Mouse (Mus musculus): ENCODE measurements around the gene Galnt6. TPM values are rescaled to one million over a fixed set of nuclear protein-coding genes. Genes with fewer than 3 reads are reported as not detected.

The Galnt6 gene
- polyA plus RNA-seq, 1 experiment: 34.7 TPM

DNA sequence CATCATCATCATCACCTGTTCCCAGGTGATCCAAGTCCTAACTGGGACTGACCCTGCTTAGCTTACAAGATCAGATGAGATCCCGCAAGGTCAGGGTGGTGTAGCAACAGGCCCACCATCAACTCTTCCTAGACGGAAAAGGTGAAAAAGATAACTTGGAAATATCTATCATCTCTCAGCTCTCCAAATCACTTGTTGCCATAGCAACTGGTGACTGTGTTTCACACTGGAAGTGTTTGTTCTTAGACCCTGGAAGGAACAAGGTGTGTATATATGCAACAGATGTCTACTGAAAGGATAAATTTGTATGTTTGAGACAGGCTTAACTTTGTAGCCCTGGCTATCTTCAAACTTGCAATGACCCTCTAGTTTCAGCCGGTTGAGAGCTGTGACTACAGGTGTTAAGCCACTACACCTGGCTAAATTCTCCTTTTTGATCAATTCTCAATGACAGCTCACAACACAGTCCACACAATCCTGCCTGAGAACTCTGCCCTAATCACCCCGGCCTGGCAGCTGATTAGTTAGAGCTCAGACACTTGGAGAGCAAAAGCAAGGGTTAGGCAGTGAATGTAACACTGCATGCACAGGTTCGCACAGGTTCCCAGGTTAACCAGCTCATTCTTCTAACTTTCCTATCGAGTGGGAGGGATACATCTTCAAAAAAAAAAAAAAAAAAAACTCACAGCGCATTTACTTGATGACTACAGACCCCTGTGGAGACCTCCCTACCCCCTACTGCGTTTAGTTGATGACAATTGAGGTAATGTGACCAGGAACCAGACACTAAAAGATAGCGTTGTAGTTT is 63.6 kb downstream of the Galnt6 start:
- H3K4me1 ChIP-seq (replicated peaks; ENCODE audit: control insufficient read depth, insufficient read depth, low read length): peaks cover 38% of the 10 kb centered on the region
- no peak for DNase-seq
- 29% methylated on average over 9 of the region's 9 CpGs for WGBS
- H3K27me3 ChIP-seq (ENCODE audit: control insufficient read depth, insufficient read depth, low read length): no peaks in the 10 kb centered on the region
- no peak overlapping the region for H3K4me3 ChIP-seq (ENCODE audit: control insufficient read depth, insufficient read depth, low read length)
- H3K36me3 ChIP-seq (ENCODE audit: control insufficient read depth, insufficient read depth, low read length): peaks cover 13% of the 10 kb centered on the region
- H3K27ac ChIP-seq (ENCODE audit: control insufficient read depth, insufficient read depth, low read length): peak overlapping the region; percentile 75
- TF ChIP-seq POLR2A (IDR thresholded peaks at IDR 0.05; ENCODE audit: control insufficient read depth, extremely low read depth, insufficient read depth, low read length, poor library complexity) (no peak), CTCF (IDR thresholded peaks at IDR 0.05; ENCODE audit: borderline replicate concordance, control insufficient read depth, extremely low read depth, insufficient read depth, low read length, poor library complexity) (no peak)

DNA sequence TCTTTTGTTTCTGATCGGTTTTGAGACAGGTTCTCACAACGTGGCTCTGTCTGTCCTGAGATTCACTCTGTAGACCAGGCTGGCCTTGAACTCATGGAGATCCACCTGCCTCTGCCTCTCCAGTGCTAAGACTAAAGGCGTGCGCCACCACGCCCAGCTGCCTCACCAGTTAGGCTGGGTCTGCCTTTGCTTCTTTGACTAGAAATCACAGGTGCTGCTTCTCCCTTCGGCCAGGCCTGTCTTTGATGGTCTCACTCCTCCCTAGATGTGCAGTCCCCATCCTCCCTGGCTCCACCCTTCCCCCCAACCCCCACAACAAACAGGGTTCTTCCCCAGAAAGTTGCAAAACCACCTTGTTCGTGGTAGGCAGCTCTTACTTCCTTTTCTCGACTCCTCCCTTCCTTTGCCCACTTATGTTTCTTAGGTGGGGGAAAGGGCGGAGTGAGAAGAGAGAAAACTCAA is 64.3 kb downstream of the Galnt6 start:
- peaks cover 15% of the 10 kb centered on the region for H3K36me3 ChIP-seq (ENCODE audit: control insufficient read depth, insufficient read depth, low read length)
- H3K27me3 ChIP-seq (ENCODE audit: control insufficient read depth, insufficient read depth, low read length): no peaks in the 10 kb centered on the region
- DNase-seq: peak; percentile 74
- 15% methylated on average over 9 of the region's 9 CpGs for WGBS
- peaks cover 37% of the 10 kb centered on the region for H3K4me1 ChIP-seq (replicated peaks; ENCODE audit: control insufficient read depth, insufficient read depth, low read length)
- H3K4me3 ChIP-seq (ENCODE audit: control insufficient read depth, insufficient read depth, low read length): no peak overlapping the region
- H3K27ac ChIP-seq (ENCODE audit: control insufficient read depth, insufficient read depth, low read length): peak overlapping the region; percentile 69
- TF ChIP-seq POLR2A (IDR thresholded peaks at IDR 0.05; ENCODE audit: control insufficient read depth, extremely low read depth, insufficient read depth, low read length, poor library complexity): no peak
- no peak for TF ChIP-seq CTCF (IDR thresholded peaks at IDR 0.05; ENCODE audit: borderline replicate concordance, control insufficient read depth, extremely low read depth, insufficient read depth, low read length, poor library complexity)

GRCm38 (mm10) chr15:100660805-100661204 is 68.4 kb downstream of the Galnt6 start:
- H3K4me3 ChIP-seq (ENCODE audit: control insufficient read depth, insufficient read depth, low read length): no peak overlapping the region
- peaks cover 16% of the 10 kb centered on the region for H3K4me1 ChIP-seq (replicated peaks; ENCODE audit: control insufficient read depth, insufficient read depth, low read length)

DNA sequence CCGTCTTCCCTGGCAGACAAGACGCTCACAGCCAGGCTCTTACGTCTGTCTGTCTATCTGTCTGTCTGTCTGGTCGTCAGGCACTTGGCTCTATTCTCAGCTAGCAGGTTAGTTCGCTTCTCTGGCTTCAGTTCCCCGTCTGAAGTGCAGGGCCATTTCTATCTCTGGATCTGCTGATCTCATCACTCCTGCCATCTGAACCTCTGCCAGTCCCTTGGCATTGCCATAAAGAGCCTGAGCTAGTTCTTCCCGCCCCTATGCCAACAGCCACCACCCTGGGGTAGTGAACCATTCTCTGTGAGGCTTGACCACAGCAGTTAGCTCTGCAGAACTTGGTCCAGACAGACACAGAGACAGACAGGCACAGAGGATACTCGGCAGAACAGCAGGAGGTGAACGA is 68.9 kb downstream of the Galnt6 start:
- TF ChIP-seq CTCF (IDR thresholded peaks at IDR 0.05; ENCODE audit: borderline replicate concordance, control insufficient read depth, extremely low read depth, insufficient read depth, low read length, poor library complexity) (no peak), POLR2A (IDR thresholded peaks at IDR 0.05; ENCODE audit: control insufficient read depth, extremely low read depth, insufficient read depth, low read length, poor library complexity) (no peak)
- no peak overlapping the region for H3K4me3 ChIP-seq (ENCODE audit: control insufficient read depth, insufficient read depth, low read length)
- no peak for DNase-seq
- peaks cover 12% of the 10 kb centered on the region for H3K4me1 ChIP-seq (replicated peaks; ENCODE audit: control insufficient read depth, insufficient read depth, low read length)
- WGBS: 93% methylated on average over 9 of the region's 9 CpGs
- no peak overlapping the region for H3K27ac ChIP-seq (ENCODE audit: control insufficient read depth, insufficient read depth, low read length)
- H3K27me3 ChIP-seq (ENCODE audit: control insufficient read depth, insufficient read depth, low read length): no peaks in the 10 kb centered on the region
- H3K36me3 ChIP-seq (ENCODE audit: control insufficient read depth, insufficient read depth, low read length): peaks cover 56% of the 10 kb centered on the region

More at GRCm38 (mm10) chr15:100660805-100661204, 68.4 kb downstream of the Galnt6 start:
- 98% methylated on average over 5 of the region's 5 CpGs for WGBS
- DNase-seq: no peak
- Histone ChIP-seq H3K27ac (ENCODE audit: control insufficient read depth, insufficient read depth, low read length) (no peak overlapping the region), H3K36me3 (ENCODE audit: control insufficient read depth, insufficient read depth, low read length) (peaks cover 54% of the 10 kb centered on the region), H3K27me3 (ENCODE audit: control insufficient read depth, insufficient read depth, low read length) (no peaks in the 10 kb centered on the region)
- no peak for TF ChIP-seq CTCF (IDR thresholded peaks at IDR 0.05; ENCODE audit: borderline replicate concordance, control insufficient read depth, extremely low read depth, insufficient read depth, low read length, poor library complexity)
- TF ChIP-seq POLR2A (IDR thresholded peaks at IDR 0.05; ENCODE audit: control insufficient read depth, extremely low read depth, insufficient read depth, low read length, poor library complexity): no peak

GRCm38 (mm10) chr15:100655201-100655600 is 74.0 kb downstream of the Galnt6 start:
- no peak overlapping the region for H3K4me3 ChIP-seq (ENCODE audit: control insufficient read depth, insufficient read depth, low read length)
- peaks cover 82% of the 10 kb centered on the region for H3K36me3 ChIP-seq (ENCODE audit: control insufficient read depth, insufficient read depth, low read length)
- WGBS: 97% methylated on average over 5 of the region's 5 CpGs

GRCm38 (mm10) chr15:100654271-100654670 is 74.9 kb downstream of the Galnt6 start:
- Histone ChIP-seq H3K36me3 (ENCODE audit: control insufficient read depth, insufficient read depth, low read length) (peaks cover 85% of the 10 kb centered on the region), H3K27ac (ENCODE audit: control insufficient read depth, insufficient read depth, low read length) (no peak overlapping the region), H3K4me3 (ENCODE audit: control insufficient read depth, insufficient read depth, low read length) (no peak overlapping the region), H3K27me3 (ENCODE audit: control insufficient read depth, insufficient read depth, low read length) (no peaks in the 10 kb centered on the region), H3K4me1 (replicated peaks; ENCODE audit: control insufficient read depth, insufficient read depth, low read length) (no peaks in the 10 kb centered on the region)
- 95% methylated on average over 1 of the region's 1 CpGs for WGBS
- DNase-seq: no peak
- no peak for TF ChIP-seq CTCF (IDR thresholded peaks at IDR 0.05; ENCODE audit: borderline replicate concordance, control insufficient read depth, extremely low read depth, insufficient read depth, low read length, poor library complexity)
- no peak for TF ChIP-seq POLR2A (IDR thresholded peaks at IDR 0.05; ENCODE audit: control insufficient read depth, extremely low read depth, insufficient read depth, low read length, poor library complexity)

More at GRCm38 (mm10) chr15:100655201-100655600, 74.0 kb downstream of the Galnt6 start:
- H3K27me3 ChIP-seq (ENCODE audit: control insufficient read depth, insufficient read depth, low read length): no peaks in the 10 kb centered on the region
- H3K27ac ChIP-seq (ENCODE audit: control insufficient read depth, insufficient read depth, low read length): no peak overlapping the region
- TF ChIP-seq POLR2A (IDR thresholded peaks at IDR 0.05; ENCODE audit: control insufficient read depth, extremely low read depth, insufficient read depth, low read length, poor library complexity): no peak
- no peak for TF ChIP-seq CTCF (IDR thresholded peaks at IDR 0.05; ENCODE audit: borderline replicate concordance, control insufficient read depth, extremely low read depth, insufficient read depth, low read length, poor library complexity)
- no peak for DNase-seq
- H3K4me1 ChIP-seq (replicated peaks; ENCODE audit: control insufficient read depth, insufficient read depth, low read length): no peaks in the 10 kb centered on the region

Data from thymus, adult 2 months (tissue).